9 mouse cellular contexts compared by ENCODE assay signal in the genomic region with DNA sequence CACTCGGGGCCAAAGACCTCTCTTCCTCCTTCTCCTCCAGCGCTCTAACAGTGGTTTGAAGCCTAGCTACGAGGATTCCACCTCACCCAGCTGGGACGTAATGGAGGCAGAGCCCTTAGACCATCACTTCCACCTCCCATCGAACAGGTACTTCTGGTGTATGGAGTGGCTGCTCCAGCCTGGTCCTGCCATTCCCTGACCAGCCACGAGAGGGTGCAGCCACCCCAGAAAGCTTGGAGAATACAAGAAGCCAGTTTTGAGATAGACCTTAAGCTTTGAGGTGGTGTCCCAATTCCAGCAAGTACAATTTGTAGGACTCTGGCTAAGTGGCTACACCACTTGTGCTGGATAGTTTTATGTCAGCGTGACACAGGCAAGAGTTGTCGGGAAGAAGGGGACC. TPM values are rescaled to one million over a fixed set of nuclear protein-coding genes. Genes with fewer than 3 reads are reported as not detected.
DNase-seq lines count a peak whose midpoint lies in the region; ATAC-seq lines count a peak whose summit lies in the region.
"Had no signal": no experiment of that assay in that cellular context is flagged by ENCODE, and none has a peak within 500 bp of the region (broad histone marks: within the 10 kb centered on the region; RNA-seq: fewer than 3 reads in every experiment).

No protein-coding gene starts in this region.

- H3K4me2 ChIP-seq in heart, embryonic 12.5 days: no peak overlapping the region
- H3K4me2 ChIP-seq: embryonic facial prominence, embryonic 15.5 days had no signal

- intact Hi-C loops in left cerebral cortex, postnatal 4 days (cut with DNase I): no loop called here

- H3K27me3 ChIP-seq in heart, embryonic 12.5 days (replicated peaks): no peaks in the 10 kb centered on the region
- H3K27me3 ChIP-seq: embryonic facial prominence, embryonic 15.5 days had no signal

- no peak overlapping the region for H3K4me3 ChIP-seq in heart, embryonic 12.5 days
- H3K4me3 ChIP-seq: embryonic facial prominence, embryonic 15.5 days had no signal

- H3K27ac ChIP-seq in heart, embryonic 12.5 days (ENCODE audit: poor library complexity, severe bottlenecking): no peak overlapping the region
- H3K27ac ChIP-seq: embryonic facial prominence, embryonic 15.5 days had no signal

- no peak for ATAC-seq in heart, embryonic 12.5 days (ENCODE audit: insufficient number of reproducible peaks, low FRiP score)

- no peak overlapping the region for H3K9ac ChIP-seq in heart, embryonic 12.5 days
- H3K9ac ChIP-seq: embryonic facial prominence, embryonic 15.5 days had no signal

- H3K9me3 ChIP-seq in heart, embryonic 12.5 days (replicated peaks): no peaks in the 10 kb centered on the region
- H3K9me3 ChIP-seq: embryonic facial prominence, embryonic 15.5 days had no signal

- no peaks in the 10 kb centered on the region for H3K36me3 ChIP-seq in heart, embryonic 12.5 days
- H3K36me3 ChIP-seq: embryonic facial prominence, embryonic 15.5 days had no signal

- H3K4me1 ChIP-seq in heart, embryonic 12.5 days (replicated peaks): no peaks in the 10 kb centered on the region
- H3K4me1 ChIP-seq: embryonic facial prominence, embryonic 15.5 days had no signal

- WGBS in heart, embryonic 12.5 days: 26% methylated on average over 8 of the region's 8 CpGs

- peak; percentile 54 to 82 for DNase-seq in heart, adult 18-20 months
- peak; percentile 48 for DNase-seq in WW6 (ENCODE audit: low read depth, low spot score)
- DNase-seq in embryo, embryonic 11 days: peak; percentile 54
- DNase-seq in induced T-regulatory cell, adult 2 months (ENCODE audit: low read depth): peak; percentile 80
- peak; percentile 42 for DNase-seq in left cerebral cortex, postnatal 4 days
- peak; percentile 26 for DNase-seq in ovary, adult 18-20 months (ENCODE audit: low spot score)
- DNase-seq in thymus, postnatal 0 days (ENCODE audit: low spot score): peak; percentile 56

RNA-seq across cellular contexts. Expression of a gene that starts 38.4 kb away (rescaled TPM):
- 1 to 10 TPM; 3.4 to 8.6 TPM for total RNA-seq in heart, adult 18-20 months (2021)
- 2.7 and 3.1 TPM in 2 replicates for polyA plus RNA-seq in heart, embryonic 12.5 days (2016; fragmentation: Nextera tagmentation; extraction: Ambion mirVana)
- 1 to 10 TPM; 2.4 to 3.5 TPM for total RNA-seq in left cerebral cortex, postnatal 4 days (2021)
- 0.51 and 0.54 TPM in 2 replicates for polyA plus RNA-seq in thymus, postnatal 0 days (2015; fragmentation: Nextera tagmentation; extraction: Ambion mirVana)

RNA-seq across cellular contexts. Expression of a gene that starts 42.3 kb away (rescaled TPM):
- 1 to 10 TPM; 1.9 to 7.9 TPM for total RNA-seq in heart, adult 18-20 months (2021)
- not detected in 2 replicates for polyA plus RNA-seq in heart, embryonic 12.5 days (2016; fragmentation: Nextera tagmentation; extraction: Ambion mirVana)
- total RNA-seq in left cerebral cortex, postnatal 4 days (2021): not detected
- 0.10 and 0.13 TPM in 2 replicates for polyA plus RNA-seq in thymus, postnatal 0 days (2015; fragmentation: Nextera tagmentation; extraction: Ambion mirVana)
- polyA plus RNA-seq: embryonic facial prominence, embryonic 15.5 days had no signal

Comparison
In these comparisons a context has a peak if more than half of its experiments do, and no peak if none do; other contexts are left out.
1. DNase-seq: peak in every context shown above with its lines; median percentile 80 in induced T-regulatory cell, adult 2 months; 68 in heart, adult 18-20 months; 56 in thymus, postnatal 0 days; 54 in embryo, embryonic 11 days; 48 in WW6; 42 in left cerebral cortex, postnatal 4 days; 26 in ovary, adult 18-20 months.